Mouse (Mus musculus) testis, postnatal 10 days (tissue): ENCODE measurements around the gene Lpin3.

Source experiments
- DNase-seq: peaks from one replicate; pipeline ENCODE4 v3.0.0; 2021; ENCODE audit warnings: low spot score

Lpin3 gene

GRCm38 (mm10) chr2:160934451-160934850, 54.0 kb downstream of the Lpin3 start:
- DNase-seq = no peak

GRCm38 (mm10) chr2:160940930-160941709, 60.6 kb downstream of the Lpin3 start:
- no peak for DNase-seq

GRCm38 (mm10) chr2:160942443-160942842, 62.0 kb downstream of the Lpin3 start:
- no peak for DNase-seq

GRCm38 (mm10) chr2:160951595-160951994, 71.1 kb downstream of the Lpin3 start:
- no peak for DNase-seq

GRCm38 (mm10) chr2:160953131-160953873, 72.8 kb downstream of the Lpin3 start:
- DNase-seq = no peak

GRCm38 (mm10) chr2:160954541-160954940, 74.1 kb downstream of the Lpin3 start:
- no peak for DNase-seq

GRCm38 (mm10) chr2:160955331-160955730, 74.9 kb downstream of the Lpin3 start:
- DNase-seq = no peak
